In genomic region chr13:92523178-92523813, GRCm38 (mm10) we compare ENCODE assay signal across 20 mouse cellular contexts. TPM values are rescaled to one million over a fixed set of nuclear protein-coding genes. Genes with fewer than 3 reads are reported as not detected.
"Had no signal": no experiment of that assay in that cellular context is flagged by ENCODE, and none has a peak within 500 bp of the region (broad histone marks: within the 10 kb centered on the region; RNA-seq: fewer than 3 reads in every experiment).

No protein-coding gene starts in this region.

- H3K9me3 ChIP-seq: limb, embryonic 10.5 days; midbrain, embryonic 12.5 days had no signal

- H3K27ac ChIP-seq: limb, embryonic 10.5 days; liver, embryonic 14.5 days; midbrain, embryonic 12.5 days; stomach, postnatal 0 days had no signal

- DNase-seq: kidney, adult 8-10 months; lung, adult 2 months; lung, postnatal 36 days; right cerebral cortex, postnatal 25 days had no signal

- H3K4me3 ChIP-seq: limb, embryonic 10.5 days; midbrain, embryonic 12.5 days had no signal

- H3K27me3 ChIP-seq: midbrain, embryonic 12.5 days had no signal

- ATAC-seq: intestine, embryonic 16.5 days; lung, postnatal 0 days had no signal

- H3K4me1 ChIP-seq: limb, embryonic 10.5 days; midbrain, embryonic 12.5 days had no signal

- H3K9ac ChIP-seq: liver, embryonic 14.5 days; midbrain, embryonic 12.5 days had no signal

RNA-seq across cellular contexts. Expression of gene Fam151b, which starts 39.5 kb away (rescaled TPM):
- polyA plus RNA-seq: intestine, embryonic 16.5 days had no signal

RNA-seq across cellular contexts. Expression of gene Spz1, which starts 52.7 kb away (rescaled TPM):
- total RNA-seq: layer of hippocampus, adult 8-10 months; layer of hippocampus, postnatal 14 days; left cerebral cortex, adult 18-20 months; left cerebral cortex, postnatal 10 days; midbrain, postnatal 0 days had no signal
- polyA plus RNA-seq: intestine, embryonic 16.5 days; kidney, embryonic 16.5 days; large intestine, adult 2 months; limb, embryonic 10.5 days; limb, embryonic 14.5 days; liver, embryonic 14.5 days; lung, adult 2 months; lung, postnatal 0 days; midbrain, embryonic 12.5 days; midbrain, postnatal 0 days; neural tube, embryonic 14.5 days; stomach, postnatal 0 days; urinary bladder, adult 2 months had no signal
